Mouse (Mus musculus) heart, postnatal 10 days (tissue): ENCODE data around the gene Jade2. TPM values are rescaled to one million over a fixed set of nuclear protein-coding genes. Genes with fewer than 3 reads are reported as not detected.
A peak's percentile ranks its signal among the peaks of the same experiment; 100 is the strongest.

Source experiments
- DNase-seq, 2 experiments: peaks; one replicate each; pipeline ENCODE4 v3.0.0; 2021
- intact Hi-C: fragments of 180-260 bp; cut with DNase I; formaldehyde crosslinking; loops from one replicate; pipeline ENCODE4 v1.15.1; 2025
- total RNA-seq, 2 experiments: library from RNA; stranded (reverse); gene quantifications; 2 replicates each; pipeline ENCODE4 v1.2.3; 2021

Gene Jade2
- 1 to 10 TPM; 3.5 to 6.6 TPM for total RNA-seq

DNA sequence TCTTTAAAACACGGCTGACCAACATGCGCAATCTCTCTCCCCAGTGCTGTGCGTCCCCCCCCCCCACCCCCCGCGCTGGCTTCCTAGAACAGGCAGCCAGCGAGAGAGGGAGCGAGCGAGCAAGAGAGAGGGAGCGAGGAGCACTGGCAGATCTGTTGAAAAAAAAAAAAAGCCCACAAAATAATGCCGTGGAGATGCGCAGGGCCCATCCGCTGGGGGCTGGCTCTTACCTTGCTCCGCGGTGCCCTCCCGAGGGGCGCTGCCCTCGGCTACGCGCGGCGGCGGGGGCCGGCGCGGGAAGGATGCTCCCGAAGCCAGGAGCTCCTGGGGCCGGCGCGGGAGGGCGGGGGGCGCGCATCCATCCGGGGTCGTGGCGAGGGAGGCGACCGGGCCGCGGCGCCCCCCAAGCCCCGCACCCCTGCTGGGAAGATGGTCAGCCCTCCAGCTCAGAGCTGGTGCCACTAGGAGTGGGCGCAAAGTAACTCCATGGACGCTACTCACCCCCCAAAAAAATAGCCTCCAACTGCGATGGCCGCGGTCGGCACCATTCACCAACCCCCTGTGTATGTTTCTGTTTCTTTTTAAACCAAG lies at the start of gene Jade2:
TSS of gene Jade2 (minus strand) at position 573 of the 591 bp plus-strand sequence.
- DNase-seq = peak; percentile 53 to 60
- intact Hi-C loops = loop anchor here (1.0 to 5.0 kb wide), 3 partner anchors 40 to 110 kb away; partner anchors contain the start of gene Cdkn2aipnl

GRCm38 (mm10) chr11:51904224-51904623 lies 46.8 kb upstream of the Jade2 start:
- intact Hi-C loops = no loop called here
- DNase-seq = no peak

DNA sequence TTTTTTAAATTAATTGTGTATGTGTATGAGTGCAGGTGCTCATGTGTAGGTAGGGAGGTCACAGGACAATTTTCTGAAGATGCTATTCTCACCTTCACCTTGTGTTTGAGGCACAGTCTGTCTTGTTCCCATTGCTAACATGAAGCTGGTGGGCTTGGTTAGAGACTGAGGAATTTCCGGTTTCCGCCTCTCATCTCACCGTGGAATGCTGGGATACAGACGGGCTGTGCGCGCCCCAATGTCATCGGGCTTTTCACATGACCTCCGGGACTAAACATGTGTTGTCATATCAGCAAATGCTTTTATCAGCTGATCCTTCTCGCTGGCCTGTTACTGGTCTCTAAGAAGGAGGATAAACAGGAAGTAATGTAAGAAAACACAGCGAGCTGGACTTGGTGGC lies 42.2 kb upstream of the Jade2 start:
- intact Hi-C loops = loop anchor here (5.0 kb wide), 1 partner anchor 42 kb away; the partner anchor contains the start of gene Jade2
- DNase-seq = no peak

DNA sequence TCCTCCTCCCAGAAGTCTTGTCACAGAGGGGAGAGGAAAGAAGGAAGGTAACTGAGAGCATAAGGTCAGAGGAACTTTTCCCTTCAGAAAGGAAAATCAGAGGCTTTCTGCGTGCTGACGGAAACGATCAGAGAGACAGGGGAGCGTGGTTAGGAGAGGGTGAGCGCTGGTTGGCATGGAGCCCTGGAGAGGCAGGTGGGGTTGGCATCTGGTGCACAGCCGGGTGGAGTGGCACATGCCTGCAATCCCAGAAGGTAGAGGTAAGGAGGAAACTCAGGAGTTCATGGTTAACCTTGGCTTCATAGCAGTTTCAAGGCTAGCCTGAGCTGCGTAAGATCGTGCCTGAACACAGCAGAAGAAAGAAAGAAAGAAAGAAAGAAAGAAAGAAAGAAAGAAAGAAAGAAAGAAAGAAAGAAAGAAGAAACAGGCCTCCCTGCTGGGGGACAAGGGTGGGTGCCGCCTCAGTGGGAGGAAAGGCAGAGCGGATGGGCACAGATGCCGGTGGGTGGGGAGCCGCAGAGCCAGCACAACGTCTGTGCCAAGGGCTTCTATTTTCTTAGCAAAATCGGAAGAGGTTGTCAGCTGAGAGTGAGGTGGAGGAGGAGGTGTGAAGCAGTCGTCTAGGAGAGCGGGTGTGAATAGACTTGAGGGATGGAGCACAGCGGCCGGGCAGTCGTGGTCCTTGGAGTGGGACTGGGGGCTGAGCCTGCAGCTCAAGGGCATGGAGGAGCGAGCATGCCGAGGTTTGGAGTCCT lies 41.0 kb upstream of the Jade2 start:
- no peak for DNase-seq
- intact Hi-C loops = loop anchor here (5.0 kb wide), 1 partner anchor 41 kb away; the partner anchor contains the start of gene Jade2

DNA sequence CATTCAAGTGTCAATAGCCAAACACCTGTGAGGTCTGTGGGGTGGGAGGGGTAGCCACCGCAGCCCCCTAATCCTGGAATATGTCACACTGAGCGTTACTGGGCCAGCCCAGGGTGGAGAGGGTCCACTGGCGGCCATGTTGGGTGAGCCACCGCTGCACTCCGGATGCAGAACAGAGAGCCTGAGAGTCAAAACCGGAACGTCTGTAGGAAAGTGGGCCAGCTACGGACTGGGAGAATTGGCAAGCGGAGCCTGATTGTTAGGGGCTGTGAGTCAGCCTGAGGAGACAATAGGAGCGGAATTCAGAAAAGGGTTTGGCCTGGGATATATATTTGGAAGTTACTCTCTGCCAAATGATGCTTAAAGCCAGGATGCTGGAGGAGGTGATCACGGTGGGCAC lies 39.9 kb upstream of the Jade2 start:
- peak; percentile 52 to 58 for DNase-seq
- intact Hi-C loops = loop anchor here (5.0 kb wide), 1 partner anchor 40 kb away; the partner anchor contains the start of gene Jade2

DNA sequence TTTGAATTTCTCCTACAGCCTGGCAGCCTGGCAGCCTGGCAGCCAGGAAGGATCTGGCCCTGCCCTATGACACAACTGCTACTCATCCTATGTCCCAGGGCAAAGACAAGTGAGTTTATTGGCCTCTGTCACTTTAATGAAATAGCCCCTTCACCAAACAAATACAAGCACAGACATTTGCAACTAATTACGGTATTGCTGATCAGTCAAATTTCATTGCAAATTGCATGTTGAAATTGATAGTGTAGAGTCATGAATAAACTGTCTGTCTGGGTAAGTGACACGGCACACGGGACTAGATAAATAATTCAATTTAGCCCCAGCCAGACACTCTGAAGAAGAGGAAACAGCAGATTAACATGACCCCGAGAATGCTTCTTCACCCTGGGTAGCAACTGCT lies 38.6 kb upstream of the Jade2 start:
- DNase-seq = no peak
- intact Hi-C loops = loop anchor here (5.0 kb wide), 1 partner anchor 39 kb away; the partner anchor contains the start of gene Jade2

- peak in 1 of 2 experiments; percentile 35 for DNase-seq
- intact Hi-C loops = loop anchor here (5.0 kb wide), 1 partner anchor 1082 kb away; no protein-coding TSS in a partner anchor
Observed at GRCm38 (mm10) chr11:51885681-51886080, 28.2 kb upstream of the Jade2 start.

DNA sequence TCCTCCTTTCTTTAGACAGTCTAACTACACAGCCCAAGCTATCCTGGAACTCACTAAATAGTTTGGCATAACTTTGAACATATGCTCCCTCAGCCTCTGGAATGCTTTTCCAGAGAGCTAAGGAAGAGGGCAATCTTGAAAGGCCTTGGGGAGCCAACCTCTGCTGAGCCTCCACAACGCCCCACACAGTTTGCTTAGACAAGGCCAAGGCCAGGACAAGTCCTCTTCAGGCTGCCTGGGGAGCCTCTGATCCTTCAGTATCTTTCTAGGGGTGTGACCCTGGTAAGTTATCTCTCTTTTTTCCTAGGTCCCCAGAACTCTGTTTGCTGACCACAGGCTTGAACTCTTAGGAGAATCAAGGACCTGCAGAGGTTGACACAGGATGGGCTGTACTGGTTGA lies 26.6 kb upstream of the Jade2 start:
- no peak for DNase-seq
- intact Hi-C loops = loop anchor here (5.0 kb wide), 1 partner anchor 53 kb away; no protein-coding TSS in a partner anchor

GRCm38 (mm10) chr11:51883670-51884069 lies 26.2 kb upstream of the Jade2 start:
- DNase-seq = peak; percentile 43 to 56
- intact Hi-C loops = loop anchor here (5.0 kb wide), 1 partner anchor 54 kb away; no protein-coding TSS in a partner anchor

DNA sequence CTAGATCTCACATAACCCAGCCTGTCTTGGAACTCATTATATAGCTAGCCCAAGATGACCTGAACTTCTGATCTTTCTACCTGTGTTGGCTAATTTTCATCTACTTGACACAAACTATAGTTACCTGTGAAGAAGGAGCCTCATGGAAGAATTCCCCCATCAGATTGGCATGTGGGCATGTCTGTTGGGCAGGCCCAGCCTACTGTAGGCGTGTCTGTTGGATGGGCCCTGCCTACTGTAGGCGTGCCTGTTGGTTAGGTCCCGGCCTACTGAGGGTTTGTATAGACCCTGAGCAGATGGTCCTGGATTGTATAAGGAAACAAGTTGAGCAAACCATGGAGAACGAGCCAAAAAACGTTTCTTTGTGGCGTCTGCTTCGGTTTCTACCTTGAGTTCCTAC lies 24.3 kb upstream of the Jade2 start:
- DNase-seq = no peak
- intact Hi-C loops = loop anchor here (5.0 kb wide), 1 partner anchor 56 kb away; no protein-coding TSS in a partner anchor

GRCm38 (mm10) chr11:51881041-51881730 lies 23.7 kb upstream of the Jade2 start:
- intact Hi-C loops = loop anchor here (5.0 kb wide), 1 partner anchor 56 kb away; no protein-coding TSS in a partner anchor
- DNase-seq = no peak

DNA sequence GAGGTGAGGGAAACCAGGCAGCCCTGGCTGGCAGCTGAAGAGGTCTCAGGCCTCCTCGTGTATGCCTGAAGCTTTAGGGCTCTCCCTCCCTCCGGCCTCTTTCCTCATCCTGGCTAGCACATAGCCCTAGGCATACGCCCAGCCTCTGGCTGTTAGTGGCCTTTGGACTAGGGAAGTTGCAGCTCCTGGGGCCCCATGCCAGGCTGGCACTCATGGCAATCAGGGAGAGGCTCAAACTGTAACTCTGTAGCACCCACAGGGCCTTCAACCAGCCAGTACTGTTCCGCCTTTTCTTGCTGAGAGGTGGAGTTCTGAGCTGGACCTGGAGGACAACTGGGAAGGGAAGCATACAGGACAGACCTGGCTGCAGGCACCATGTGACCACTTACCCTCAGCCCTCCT lies 19.5 kb upstream of the Jade2 start:
- intact Hi-C loops = no loop called here
- DNase-seq = no peak

- intact Hi-C loops = no loop called here
- DNase-seq = no peak
Observed at GRCm38 (mm10) chr11:51875792-51876195, 18.3 kb upstream of the Jade2 start.

GRCm38 (mm10) chr11:51875086-51875485 lies 17.6 kb upstream of the Jade2 start:
- DNase-seq = no peak
- intact Hi-C loops = no loop called here

DNA sequence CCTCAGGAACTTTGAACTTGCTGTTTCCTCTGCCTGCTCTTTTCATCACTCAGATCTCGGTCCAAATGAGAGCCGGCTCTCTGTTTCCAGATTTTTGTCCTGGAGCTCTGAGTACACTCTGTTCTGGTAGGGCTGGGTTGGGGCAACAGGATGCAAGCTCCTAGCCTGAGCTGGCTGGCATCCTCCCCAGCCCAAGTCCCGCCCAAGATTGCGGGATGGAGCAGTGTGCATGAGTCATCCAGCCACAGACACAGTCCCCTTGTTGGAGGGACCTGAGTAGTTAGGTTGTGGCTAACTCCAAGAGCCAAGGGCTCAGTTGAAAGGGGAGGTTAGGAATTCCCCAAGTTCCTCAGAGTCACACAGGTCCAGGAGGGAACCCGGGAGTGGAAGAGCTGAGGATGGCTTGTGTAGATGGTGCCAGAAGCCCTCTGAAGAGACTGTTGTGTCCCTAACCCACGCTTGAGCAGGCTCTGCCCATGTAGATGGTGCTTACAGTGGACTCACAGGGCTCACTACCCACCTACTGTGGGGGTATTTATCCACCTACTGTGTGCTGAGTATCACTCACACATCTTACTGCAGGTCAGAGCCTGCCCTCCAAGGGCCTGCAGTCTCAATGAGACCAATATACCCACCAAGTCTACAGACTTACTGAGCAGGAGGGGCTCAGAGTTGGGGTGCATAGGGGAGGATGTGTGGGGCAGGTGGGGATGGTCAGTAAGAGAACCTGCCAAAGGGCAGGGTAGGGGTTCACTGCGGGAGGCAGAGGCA lies 17.0 kb upstream of the Jade2 start:
- DNase-seq = peak; percentile 46 to 53
- intact Hi-C loops = no loop called here

DNA sequence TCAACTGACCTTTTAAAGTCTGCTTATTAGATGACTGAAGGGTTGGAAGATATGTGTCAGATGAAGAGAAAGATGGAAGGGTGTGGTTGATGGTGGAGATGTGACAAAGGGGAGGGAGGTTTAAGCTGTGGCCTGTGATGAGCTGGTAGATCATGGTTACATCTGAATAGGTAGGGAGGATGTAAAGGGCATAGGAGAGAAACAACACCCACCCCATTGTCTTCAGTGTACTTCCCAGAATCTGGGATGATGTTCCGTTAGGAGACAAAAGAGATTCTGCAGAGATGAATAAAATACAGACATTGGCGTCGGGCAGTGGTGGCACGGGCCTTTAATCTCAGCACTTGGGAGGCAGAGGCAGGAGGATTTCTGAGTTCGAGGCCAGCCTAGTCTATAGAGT lies 15.7 kb upstream of the Jade2 start:
- DNase-seq = no peak
- intact Hi-C loops = no loop called here

DNA sequence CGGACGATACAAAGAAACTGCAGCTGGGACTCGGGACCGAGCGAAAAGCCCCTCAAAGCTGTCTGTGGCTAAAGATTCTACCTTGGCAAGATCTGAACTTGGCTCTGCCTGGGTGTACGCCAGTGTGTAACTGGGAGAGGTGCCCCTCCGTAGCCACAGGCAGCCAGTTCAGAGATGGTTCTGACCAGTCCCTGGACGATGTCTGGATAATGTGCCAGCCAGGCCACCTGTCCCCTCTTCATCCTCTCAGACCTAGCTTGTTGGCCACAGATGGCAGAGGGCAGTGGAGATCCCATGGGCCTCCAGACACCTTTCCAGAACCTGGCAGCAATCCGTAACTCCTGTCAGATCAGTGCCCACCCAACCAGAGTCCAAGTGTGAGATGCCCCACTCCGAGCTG lies 9.8 kb upstream of the Jade2 start:
- no peak for DNase-seq
- intact Hi-C loops = no loop called here

- DNase-seq = no peak
- intact Hi-C loops = no loop called here
Observed at GRCm38 (mm10) chr11:51866020-51866419, 8.6 kb upstream of the Jade2 start.

DNA sequence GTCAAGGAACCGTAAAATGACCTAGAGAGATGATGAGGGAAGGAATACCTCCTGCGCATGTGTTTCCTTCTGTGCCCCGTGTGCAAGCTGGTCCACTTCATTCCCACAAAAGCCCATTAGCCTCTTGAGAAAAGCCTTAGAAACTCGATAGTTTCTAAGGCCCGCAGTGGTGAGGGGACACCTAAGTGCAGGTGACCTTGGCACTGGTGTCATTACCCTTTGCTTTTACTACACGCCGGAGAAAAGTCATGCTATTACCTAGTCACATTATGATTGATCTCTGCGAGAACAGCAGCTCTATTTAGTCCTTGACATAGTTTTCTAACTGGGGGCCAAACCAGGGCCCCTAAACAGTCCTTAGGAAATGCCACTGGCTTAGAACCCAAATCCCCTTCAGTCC lies 3.2 kb upstream of the Jade2 start:
- no peak for DNase-seq
- intact Hi-C loops = no loop called here

DNA sequence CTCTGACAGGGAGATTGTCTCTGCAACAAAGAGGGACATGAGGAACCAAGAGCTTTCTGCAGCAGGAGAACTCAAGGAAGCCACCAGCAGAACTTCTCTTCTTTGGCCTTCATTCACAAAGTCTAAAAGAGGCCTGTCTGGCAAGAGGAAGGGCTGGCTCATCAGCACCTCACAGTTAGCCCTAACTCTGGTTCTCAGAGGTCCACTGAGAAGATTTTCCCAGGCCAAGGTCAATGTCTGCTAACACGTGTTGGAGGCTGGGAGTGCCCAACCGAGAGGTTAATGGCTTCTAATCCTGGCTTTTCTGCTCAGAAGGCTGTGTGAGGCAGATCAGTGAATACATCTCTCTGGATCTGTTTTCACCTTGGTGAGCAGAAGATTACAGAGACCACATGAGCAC lies 2.1 kb upstream of the Jade2 start:
- intact Hi-C loops = loop anchor here (5.0 kb wide), 1 partner anchor 38 kb away; no protein-coding TSS in a partner anchor

More for the DNA sequence above, 2.1 kb upstream of the Jade2 start:
- no peak for DNase-seq
